Mouse (Mus musculus) kidney, embryonic 15.5 days (tissue): ENCODE results near the gene Znrf1. TPM values are rescaled to one million over a fixed set of nuclear protein-coding genes. Genes with fewer than 3 reads are reported as not detected.

ENCODE experiments used
- ATAC-seq: fragments of 200-750 bp; cut with Nextera tagmentation; replicated peaks from 2 replicates; pipeline ENCODE4 v1.8.0; 2017; ENCODE audit warnings: moderate TSS enrichment; ENCODE audit not compliant: low FRiP score
- H3K27ac ChIP-seq: fragments of 300-500 bp; sonication (generic); 2 replicates; pipeline ENCODE4 v1.5.1; 2015; ENCODE audit warnings: mild to moderate bottlenecking, inconsistent platforms
- H3K27me3 ChIP-seq: fragments of 300-500 bp; sonication (generic); 2 replicates; pipeline ENCODE4 v1.6.1; 2015; ENCODE audit warnings: inconsistent platforms
- H3K36me3 ChIP-seq: fragments of 300-500 bp; sonication (generic); 2 replicates; pipeline ENCODE4 v1.6.1; 2015; ENCODE audit warnings: inconsistent platforms
- H3K4me1 ChIP-seq: fragments of 300-500 bp; sonication (generic); 2 replicates; pipeline ENCODE4 v1.6.1; 2015; ENCODE audit warnings: inconsistent platforms
- H3K4me2 ChIP-seq: fragments of 300-500 bp; sonication (generic); 2 replicates; pipeline ENCODE4 v1.6.1; 2015; ENCODE audit warnings: moderate library complexity, mild to moderate bottlenecking, inconsistent platforms
- H3K4me3 ChIP-seq: fragments of 300-500 bp; sonication (generic); replicated peaks from 2 replicates; pipeline ENCODE4 v1.5.1; 2015; ENCODE audit warnings: mild to moderate bottlenecking, inconsistent platforms
- H3K9ac ChIP-seq: fragments of 300-500 bp; sonication (generic); 2 replicates; pipeline ENCODE4 v1.6.1; 2015; ENCODE audit warnings: mild to moderate bottlenecking, inconsistent platforms
- H3K9me3 ChIP-seq: fragments of 300-500 bp; sonication (generic); replicated peaks from 2 replicates; pipeline ENCODE4 v1.6.1; 2016; ENCODE audit warnings: inconsistent platforms
- WGBS: fragments of 180-500 bp; shearing (Covaris S2); methylation state at CpG from one replicate; pipeline ENCODE4 v1.1.7; 2015; ENCODE audit warnings: mixed read lengths; 5-methylcytosine and 5-hydroxymethylcytosine counted together
- polyA plus RNA-seq: library from polyadenylated mRNA; unstranded; fragments of >200 nt; fragmentation: Nextera tagmentation; extraction: Ambion mirVana; gene quantifications from 2 replicates; pipeline ENCODE4 v1.2.1, GENCODE M21; 2015

Gene Znrf1
- polyA plus RNA-seq, 1 experiment from 2014 or later, result 28.6 TPM

DNA sequence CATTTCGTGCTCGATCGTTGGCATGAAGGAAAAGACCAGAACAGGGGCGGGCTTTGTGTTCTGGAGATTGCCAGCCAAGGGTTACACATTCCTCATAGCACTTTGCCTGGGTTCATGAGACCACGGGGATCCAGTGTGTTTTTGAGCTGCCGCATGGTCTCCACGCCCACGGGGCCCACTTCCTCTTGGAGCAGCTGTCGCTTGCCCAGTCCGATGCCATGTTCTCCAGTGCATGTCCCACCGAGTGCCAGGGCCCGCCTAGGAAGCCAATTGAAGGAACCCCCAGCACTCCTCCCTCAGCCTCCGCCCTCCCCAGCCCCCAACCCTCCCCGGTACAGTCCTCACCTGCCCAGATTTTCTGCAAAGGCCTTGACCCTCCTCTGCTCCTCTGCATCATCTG lies 91.0 kb downstream of the Znrf1 start:
- H3K4me1 ChIP-seq, result peaks cover 24% of the 10 kb centered on the region; the same call in 1 of the 2 replicates
- H3K4me3 ChIP-seq, result no peak overlapping the region
- H3K27ac ChIP-seq, result no peak overlapping the region
- peaks cover 13% of the 10 kb centered on the region for H3K36me3 ChIP-seq
- ATAC-seq, result no peak
- H3K9ac ChIP-seq, result no peak overlapping the region
- H3K4me2 ChIP-seq, result no peak overlapping the region
- no peaks in the 10 kb centered on the region for H3K27me3 ChIP-seq
- H3K9me3 ChIP-seq, result no peaks in the 10 kb centered on the region
- WGBS, result 86% methylated on average over 14 of the region's 14 CpGs

DNA sequence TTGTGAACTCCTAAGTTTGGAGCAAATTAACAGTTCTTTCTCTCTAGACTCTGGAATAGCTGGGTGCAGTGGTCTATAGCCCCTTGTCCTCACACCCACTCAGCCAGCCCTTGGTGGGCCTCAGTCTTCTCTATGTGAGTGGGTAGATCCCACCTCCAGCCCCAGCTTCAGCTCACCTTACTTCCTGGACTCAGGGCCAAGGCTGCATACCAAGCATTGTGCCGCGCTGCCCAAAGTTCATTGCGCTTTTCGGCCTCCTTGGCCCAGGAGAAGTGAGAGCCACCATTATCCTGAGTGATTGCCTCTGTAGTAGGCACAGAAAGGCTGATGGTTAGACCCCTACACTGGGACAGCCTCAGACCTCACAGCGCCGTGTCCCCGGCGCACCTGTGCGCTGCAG lies 92.0 kb downstream of the Znrf1 start:
- Histone ChIP-seq H3K4me2 (no peak overlapping the region), H3K4me1 (peaks cover 24% of the 10 kb centered on the region; the same call in 1 of the 2 replicates), H3K27me3 (no peaks in the 10 kb centered on the region), H3K4me3 (no peak overlapping the region), H3K36me3 (peaks cover 5% of the 10 kb centered on the region; the same call in 1 of the 2 replicates), H3K27ac (no peak overlapping the region), H3K9ac (no peak overlapping the region), H3K9me3 (no peaks in the 10 kb centered on the region)
- 96% methylated on average over 9 of the region's 9 CpGs for WGBS
- ATAC-seq, result no peak

DNA sequence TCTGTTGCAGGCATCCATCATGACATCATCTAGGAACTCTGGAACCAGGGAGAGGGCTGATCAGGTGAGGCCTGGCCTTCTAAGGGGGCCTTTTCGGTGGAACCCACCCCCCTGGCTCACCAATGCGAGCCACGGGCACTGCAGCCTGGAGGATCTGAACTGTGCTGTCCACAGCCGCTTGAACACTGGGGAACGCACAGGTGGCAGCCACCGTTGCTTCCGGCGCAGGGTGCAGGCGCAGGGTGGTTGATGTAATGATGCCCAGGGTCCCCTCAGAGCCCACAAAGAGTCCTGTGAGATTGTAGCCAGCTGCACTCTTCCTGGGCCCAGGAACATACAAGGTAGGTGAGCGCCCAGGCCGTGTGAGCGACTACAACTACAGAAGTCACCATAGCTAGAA lies 92.5 kb downstream of the Znrf1 start:
- Histone ChIP-seq H3K9ac (no peak overlapping the region), H3K4me2 (no peak overlapping the region), H3K36me3 (peaks cover 5% of the 10 kb centered on the region; the same call in 1 of the 2 replicates), H3K9me3 (no peaks in the 10 kb centered on the region), H3K27me3 (no peaks in the 10 kb centered on the region), H3K4me3 (no peak overlapping the region), H3K27ac (no peak overlapping the region), H3K4me1 (peaks cover 24% of the 10 kb centered on the region; the same call in 1 of the 2 replicates)
- ATAC-seq, result no peak
- WGBS, result 95% methylated on average over 12 of the region's 12 CpGs

DNA sequence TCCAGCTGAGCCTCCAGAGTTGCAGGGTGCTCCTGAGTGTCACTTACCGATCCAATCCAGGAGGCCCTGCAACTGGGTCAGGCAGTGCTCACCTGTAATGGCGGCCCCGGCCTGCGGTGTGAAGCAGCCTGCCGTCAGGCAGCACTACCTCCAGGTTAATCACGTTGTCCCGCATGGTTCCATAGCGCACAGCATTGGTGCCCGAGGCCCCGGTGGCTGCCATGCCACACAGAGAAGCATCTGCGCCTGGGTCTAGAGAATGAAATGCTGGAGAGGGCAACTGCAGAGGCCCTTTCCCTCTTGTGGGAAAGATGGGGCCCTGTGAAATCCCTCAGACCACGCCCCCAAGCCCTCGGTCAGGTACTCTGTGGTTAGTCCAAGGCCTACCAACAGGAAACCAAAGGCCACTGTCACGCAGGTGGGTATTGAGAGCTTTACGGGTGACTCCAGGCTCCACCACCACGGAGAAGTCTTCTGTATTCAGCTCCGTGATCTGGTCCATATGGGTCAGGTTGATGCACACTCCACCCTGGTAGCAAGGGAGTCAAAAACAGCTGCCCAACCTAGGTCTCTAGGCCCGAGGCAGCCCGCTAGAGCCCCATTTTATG lies 93.1 kb downstream of the Znrf1 start:
- Histone ChIP-seq H3K4me2 (no peak overlapping the region), H3K27ac (no peak overlapping the region), H3K36me3 (peaks cover 5% of the 10 kb centered on the region; the same call in 1 of the 2 replicates), H3K4me3 (no peak overlapping the region), H3K9ac (no peak overlapping the region), H3K27me3 (no peaks in the 10 kb centered on the region), H3K4me1 (peaks cover 21% of the 10 kb centered on the region; the same call in 1 of the 2 replicates), H3K9me3 (no peaks in the 10 kb centered on the region)
- WGBS, result 86% methylated on average over 19 of the region's 19 CpGs
- no peak for ATAC-seq

DNA sequence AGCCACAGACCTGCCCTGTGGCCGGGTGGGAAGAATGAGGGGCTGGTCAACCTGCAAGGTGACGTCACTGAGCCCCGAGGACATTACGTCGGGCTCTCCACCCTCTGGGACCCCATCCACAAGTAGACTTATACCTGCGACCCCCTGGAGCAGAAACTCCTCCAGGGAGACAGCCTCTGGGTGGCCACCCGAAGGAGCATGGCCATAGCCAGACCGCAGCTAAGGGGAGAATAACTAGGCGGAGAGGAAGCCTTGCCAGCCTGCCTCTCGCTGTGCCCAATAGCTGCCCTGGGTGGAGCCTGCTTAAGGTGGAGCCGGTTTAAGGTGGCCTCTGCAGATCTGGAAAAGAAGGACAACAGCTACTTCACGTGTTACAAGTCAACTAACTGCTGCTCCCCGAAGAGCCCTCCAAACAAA lies 94.2 kb downstream of the Znrf1 start, which contains the start of gene Ldhd:
Gene Ldhd (minus strand): TSS at position 270 of the 417 bp plus-strand sequence.
- ATAC-seq, result peak; percentile 73
- Histone ChIP-seq H3K27me3 (no peaks in the 10 kb centered on the region), H3K9me3 (no peaks in the 10 kb centered on the region), H3K4me1 (peaks cover 14% of the 10 kb centered on the region; the same call in 1 of the 2 replicates), H3K27ac (no peak within 1 kb of the TSS), H3K4me2 (peak within 1 kb of the TSS; percentile 59), H3K9ac (peak within 1 kb of the TSS; percentile 29), H3K4me3 (peak within 1 kb of the TSS; percentile 47), H3K36me3 (no peaks in the 10 kb centered on the region)
- 17% methylated on average over 13 of the region's 13 CpGs for WGBS

DNA sequence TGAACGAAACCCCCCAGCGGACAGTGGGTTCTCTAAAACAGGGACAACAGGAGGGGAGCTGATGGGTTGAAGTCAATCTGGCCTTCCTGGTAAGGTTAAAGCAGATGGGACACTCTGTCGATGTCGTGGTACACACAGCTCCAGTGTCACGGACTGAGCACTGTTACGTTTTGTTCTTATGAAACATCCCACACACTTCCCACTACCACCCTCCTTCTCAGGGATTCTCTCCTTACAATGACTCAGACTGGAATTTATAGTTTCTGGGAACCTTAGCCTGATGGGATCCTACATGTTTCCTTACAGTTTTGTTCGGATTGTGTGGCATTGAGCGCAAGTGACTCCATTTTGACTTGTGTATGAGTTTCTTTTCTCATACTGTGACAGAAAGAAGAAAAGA lies 95.7 kb downstream of the Znrf1 start:
- Histone ChIP-seq H3K27me3 (no peaks in the 10 kb centered on the region), H3K27ac (no peak overlapping the region), H3K9ac (no peak overlapping the region), H3K4me2 (no peak overlapping the region), H3K4me1 (peaks cover 9% of the 10 kb centered on the region; the same call in 1 of the 2 replicates), H3K9me3 (no peaks in the 10 kb centered on the region), H3K4me3 (no peak overlapping the region), H3K36me3 (no peaks in the 10 kb centered on the region)
- 81% methylated on average over 8 of the region's 8 CpGs for WGBS
- no peak for ATAC-seq

DNA sequence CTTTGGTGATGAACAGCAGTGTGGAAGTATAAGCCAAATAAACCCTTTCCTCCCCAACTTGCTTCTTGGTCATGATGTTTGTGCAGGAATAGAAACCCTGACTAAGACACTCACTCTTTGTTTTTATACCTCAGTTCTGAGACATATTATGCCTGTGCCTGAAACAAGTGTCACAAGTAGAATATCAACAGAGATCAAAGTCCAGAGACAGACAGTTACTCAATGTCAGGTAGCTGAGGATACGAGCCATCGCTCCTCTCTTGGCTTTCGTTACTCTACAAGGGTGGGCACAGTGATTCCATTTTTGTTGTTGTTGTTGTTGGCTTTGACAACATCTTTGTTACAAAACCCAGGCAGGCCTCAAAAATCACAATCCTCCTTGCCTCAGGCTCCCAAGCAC lies 97.1 kb downstream of the Znrf1 start:
- H3K36me3 ChIP-seq, result no peaks in the 10 kb centered on the region
- WGBS, result 93% methylated on average over 3 of the region's 3 CpGs
- peaks cover 9% of the 10 kb centered on the region; the same call in 1 of the 2 replicates for H3K4me1 ChIP-seq
- H3K4me3 ChIP-seq, result no peak overlapping the region
- no peaks in the 10 kb centered on the region for H3K27me3 ChIP-seq
- no peak overlapping the region for H3K27ac ChIP-seq
- no peak overlapping the region for H3K9ac ChIP-seq
- no peak overlapping the region for H3K4me2 ChIP-seq
- no peaks in the 10 kb centered on the region for H3K9me3 ChIP-seq
- ATAC-seq, result no peak

DNA sequence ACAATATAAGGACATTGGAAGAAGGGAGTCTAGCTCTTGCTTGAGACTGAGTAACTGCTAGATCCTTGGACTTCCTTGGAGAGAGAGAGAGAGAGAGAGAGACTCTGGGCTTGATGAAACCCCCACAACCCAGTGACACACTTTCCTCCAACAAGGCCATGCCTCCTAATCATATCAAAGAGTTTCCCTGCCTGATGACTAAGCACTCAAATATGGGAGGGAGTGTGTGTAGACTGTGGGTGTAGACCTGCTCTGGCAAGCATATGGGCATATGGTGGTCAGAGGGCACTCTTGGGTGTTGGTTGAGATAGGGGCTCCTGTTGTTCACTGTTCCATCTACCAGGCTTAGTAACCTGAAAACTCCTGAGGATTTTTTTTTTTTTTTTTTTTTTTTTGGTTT lies 102.2 kb downstream of the Znrf1 start:
- Histone ChIP-seq H3K27ac (no peak overlapping the region), H3K4me2 (no peak overlapping the region), H3K4me1 (peaks cover 10% of the 10 kb centered on the region), H3K27me3 (no peaks in the 10 kb centered on the region), H3K9ac (no peak overlapping the region), H3K36me3 (no peaks in the 10 kb centered on the region), H3K9me3 (no peaks in the 10 kb centered on the region), H3K4me3 (no peak overlapping the region)
- no peak for ATAC-seq

DNA sequence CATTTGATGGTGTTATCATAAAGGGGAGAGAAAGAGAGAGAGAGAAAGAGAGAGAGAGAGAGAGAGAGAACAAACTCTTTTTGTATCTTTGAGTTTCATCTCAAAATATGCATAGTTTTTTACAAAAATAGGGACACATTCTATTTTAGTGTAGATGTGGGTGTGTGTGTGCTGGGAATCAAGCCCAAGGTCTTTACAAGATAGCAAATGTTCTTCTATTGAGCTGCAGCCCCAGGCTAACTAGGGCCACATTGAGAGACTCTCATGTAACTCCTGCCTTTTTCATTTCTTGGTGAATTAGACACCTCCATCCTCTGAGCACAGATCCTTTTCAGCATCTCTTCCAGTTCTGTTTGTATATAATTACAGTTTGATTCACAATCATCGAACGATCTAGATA lies 105.2 kb downstream of the Znrf1 start:
- H3K27me3 ChIP-seq, result no peaks in the 10 kb centered on the region
- H3K36me3 ChIP-seq, result no peaks in the 10 kb centered on the region
- no peak overlapping the region for H3K9ac ChIP-seq
- H3K9me3 ChIP-seq, result no peaks in the 10 kb centered on the region
- H3K4me2 ChIP-seq, result no peak overlapping the region
- no peak overlapping the region for H3K27ac ChIP-seq
- 94% methylated on average over 2 of the region's 2 CpGs for WGBS
- no peak for ATAC-seq
- H3K4me3 ChIP-seq, result no peak overlapping the region
- H3K4me1 ChIP-seq, result peaks cover 10% of the 10 kb centered on the region

DNA sequence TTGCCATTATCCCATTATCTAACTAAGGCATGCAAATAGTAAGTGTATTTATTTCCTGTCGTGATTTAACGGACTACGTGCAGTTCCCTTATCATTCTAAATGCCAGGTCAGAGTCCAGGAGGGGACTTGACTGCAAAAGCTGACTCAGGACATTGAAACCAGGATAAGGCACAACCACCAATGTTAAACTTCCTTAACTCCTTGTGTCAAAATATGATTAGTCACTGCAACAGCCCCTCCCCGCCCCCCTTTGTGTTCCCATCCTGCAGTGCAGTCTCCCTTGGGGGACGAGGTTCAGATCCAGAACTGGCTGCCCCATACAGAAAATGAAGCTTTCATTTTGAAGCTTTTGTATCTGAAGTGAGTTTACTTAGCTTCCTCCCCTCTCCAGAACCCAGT lies 106.6 kb downstream of the Znrf1 start:
- H3K36me3 ChIP-seq, result no peaks in the 10 kb centered on the region
- 49% methylated on average over 5 of the region's 5 CpGs for WGBS
- peak overlapping the region; percentile 89 for H3K4me3 ChIP-seq
- ATAC-seq, result no peak
- peaks cover 10% of the 10 kb centered on the region for H3K4me1 ChIP-seq
- H3K27ac ChIP-seq, result peak overlapping the region; percentile 96
- no peaks in the 10 kb centered on the region for H3K27me3 ChIP-seq
- H3K9me3 ChIP-seq, result no peaks in the 10 kb centered on the region
- H3K4me2 ChIP-seq, result peak overlapping the region; percentile 73
- peak overlapping the region; percentile 94 for H3K9ac ChIP-seq

DNA sequence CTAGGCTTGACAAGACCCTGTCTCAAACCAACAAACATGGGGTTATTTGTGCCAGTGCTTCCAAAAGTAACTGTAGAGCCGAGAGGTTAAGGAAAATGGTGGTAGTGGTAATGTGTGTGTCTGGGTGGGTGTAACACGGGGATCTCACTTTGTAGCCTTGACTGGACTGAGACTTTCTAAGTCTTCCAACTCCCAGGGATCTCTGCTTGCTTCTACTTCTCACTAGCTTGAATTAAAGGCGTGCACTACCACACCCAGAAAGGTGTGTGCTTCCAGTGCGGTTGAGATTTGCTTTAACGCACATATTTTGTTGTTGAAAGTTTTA lies 107.0 kb downstream of the Znrf1 start:
- 10% methylated on average over 5 of the region's 5 CpGs for WGBS
- peaks cover 11% of the 10 kb centered on the region for H3K4me1 ChIP-seq
- H3K27ac ChIP-seq, result peak overlapping the region; percentile 96
- H3K9me3 ChIP-seq, result no peaks in the 10 kb centered on the region
- H3K36me3 ChIP-seq, result no peaks in the 10 kb centered on the region
- peak overlapping the region; percentile 94 for H3K9ac ChIP-seq
- H3K27me3 ChIP-seq, result no peaks in the 10 kb centered on the region
- H3K4me3 ChIP-seq, result peak overlapping the region; percentile 89
- peak; percentile 22 for ATAC-seq
- H3K4me2 ChIP-seq, result peak overlapping the region; percentile 73

DNA sequence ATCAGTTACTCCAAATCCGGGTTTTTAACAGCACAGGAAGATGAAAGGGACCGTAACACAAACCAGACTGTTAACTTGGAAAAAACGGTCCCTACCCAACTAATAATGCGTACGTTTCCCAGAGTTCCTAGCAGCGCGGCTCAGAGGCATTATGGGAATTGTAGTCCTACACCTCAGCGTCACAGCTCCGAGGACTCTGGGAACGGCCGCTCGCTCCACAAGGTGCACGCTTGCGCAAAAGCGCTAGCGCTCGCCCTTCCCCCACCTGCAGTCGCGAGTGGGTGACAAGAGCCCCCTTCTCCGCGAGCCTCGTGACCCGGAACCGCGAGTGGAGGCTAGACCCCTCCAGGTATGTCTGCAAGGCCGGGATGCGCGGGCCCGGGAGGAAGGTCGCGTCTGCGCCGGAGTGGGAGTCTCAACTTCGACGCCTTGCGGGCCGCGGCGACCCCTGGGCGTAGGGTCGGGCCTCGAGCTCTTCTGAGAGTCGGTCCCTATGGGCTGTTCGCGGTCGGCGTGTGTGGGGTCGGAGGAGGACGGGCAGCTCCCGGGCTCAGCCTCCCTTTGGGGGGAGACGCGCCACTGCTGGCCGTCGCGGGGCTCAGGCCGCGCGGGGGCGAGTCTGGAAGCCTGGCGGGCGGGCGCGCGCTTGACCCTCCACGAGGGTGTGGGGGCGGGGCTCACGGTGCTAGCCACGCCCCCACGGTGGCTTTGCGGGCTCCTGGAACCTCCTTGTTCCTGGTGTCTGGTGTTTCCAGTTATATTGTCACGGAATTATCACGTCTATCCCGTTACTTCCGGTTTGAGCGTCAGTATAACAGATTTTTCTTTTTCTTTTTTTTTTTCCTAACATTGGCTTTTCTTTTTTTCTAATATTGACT lies 107.6 kb downstream of the Znrf1 start, which contains the start of gene Zfp1:
Gene Zfp1 (plus strand): TSS at position 138 of the 878 bp plus-strand sequence.
- peak; percentile 98 for ATAC-seq
- under 1% methylated on average over 75 of the region's 75 CpGs for WGBS

More for the DNA sequence above, 107.6 kb downstream of the Znrf1 start, which contains the start of gene Zfp1:
- peak within 1 kb of the TSS; percentile 73 for H3K4me2 ChIP-seq
- no peaks in the 10 kb centered on the region for H3K27me3 ChIP-seq
- H3K27ac ChIP-seq, result peak within 1 kb of the TSS; percentile 96
- peak within 1 kb of the TSS; percentile 89 for H3K4me3 ChIP-seq
- H3K9ac ChIP-seq, result peak within 1 kb of the TSS; percentile 94
- no peaks in the 10 kb centered on the region for H3K9me3 ChIP-seq
- H3K4me1 ChIP-seq, result peaks cover 14% of the 10 kb centered on the region
- H3K36me3 ChIP-seq, result no peaks in the 10 kb centered on the region
